Mouse (Mus musculus): ENCODE data around the gene Zfhx3.

The Zfhx3 gene

DNA sequence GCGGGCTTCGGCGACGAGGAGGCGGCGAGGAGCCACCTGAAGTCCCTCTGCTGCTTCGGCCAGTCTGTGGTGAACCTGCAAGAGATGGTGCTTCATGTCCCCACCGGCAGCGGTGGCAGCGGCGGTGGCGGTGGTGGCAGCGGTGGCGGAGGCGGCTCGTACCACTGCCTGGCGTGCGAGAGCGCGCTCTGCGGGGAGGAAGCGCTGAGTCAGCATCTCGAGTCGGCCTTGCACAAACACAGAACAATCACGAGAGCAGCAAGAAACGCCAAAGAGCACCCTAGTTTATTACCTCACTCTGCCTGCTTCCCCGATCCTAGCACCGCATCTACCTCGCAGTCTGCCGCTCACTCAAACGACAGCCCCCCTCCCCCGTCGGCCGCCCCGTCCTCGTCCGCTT, 1014.0 kb downstream of the Zfhx3 start:
- DNase-seq (ENCODE audit: extremely low spot score, low read depth, low spot score): no peak

DNA sequence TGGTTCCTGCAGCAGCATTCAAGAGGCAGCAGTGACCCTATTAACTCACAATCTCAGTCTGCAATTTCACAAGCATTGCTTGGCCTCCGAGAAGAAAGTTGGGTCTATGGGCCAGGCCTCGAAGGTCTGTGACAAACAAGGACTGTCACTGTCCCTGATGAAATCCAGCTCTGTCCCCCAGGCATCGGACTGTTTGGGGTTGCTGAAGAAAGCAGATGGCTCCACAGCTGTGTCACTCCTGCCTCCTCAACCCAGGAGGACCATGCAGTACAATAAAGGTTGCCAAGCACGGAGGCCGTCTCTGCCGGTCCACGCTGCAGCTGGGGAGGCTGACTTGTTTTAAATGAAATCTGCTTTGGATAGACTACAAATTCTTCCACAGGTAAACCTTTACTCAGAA, 1020.1 kb downstream of the Zfhx3 start:
- DNase-seq (ENCODE audit: extremely low spot score, low read depth, low spot score): no peak

DNA sequence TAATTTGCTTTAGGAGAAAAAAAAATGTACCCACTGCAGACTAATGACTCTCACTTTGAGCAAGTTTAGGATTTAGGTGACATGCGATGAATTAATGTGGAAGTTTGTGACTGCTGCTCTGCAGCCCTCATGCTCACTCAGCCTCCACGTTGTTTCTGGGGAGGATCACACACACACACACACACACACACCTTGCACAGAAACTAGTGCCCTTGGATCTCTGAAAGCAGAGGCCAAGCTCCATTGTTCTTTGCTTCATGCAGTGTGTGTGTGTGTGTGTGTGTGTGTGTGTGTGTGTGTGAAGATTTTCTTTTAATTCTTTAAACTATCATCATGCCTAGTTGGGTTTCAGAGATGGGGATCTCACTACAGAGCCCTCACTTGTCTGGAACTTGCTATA, 1020.7 kb downstream of the Zfhx3 start:
- no peak for DNase-seq (ENCODE audit: extremely low spot score, low read depth, low spot score)

DNA sequence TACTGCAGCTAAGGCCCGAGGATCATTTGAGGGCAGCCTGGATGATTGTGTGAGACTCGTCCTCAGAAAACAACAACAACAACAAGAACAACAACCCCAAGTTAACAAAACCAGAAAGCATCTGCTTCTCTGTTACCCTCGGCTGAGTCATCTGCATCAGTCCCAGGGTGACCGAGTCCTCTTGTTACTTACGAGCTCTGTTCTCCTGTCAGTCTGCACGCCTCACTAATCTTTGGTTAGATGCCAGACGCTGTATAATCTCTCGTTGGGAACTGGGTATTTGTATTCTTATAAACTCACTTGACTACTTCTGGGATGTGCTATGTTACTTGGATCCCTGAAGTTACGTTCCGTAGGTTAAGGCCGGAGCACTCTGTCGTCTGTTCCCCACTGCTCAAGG, 1023.6 kb downstream of the Zfhx3 start:
- DNase-seq (ENCODE audit: extremely low spot score, low read depth, low spot score): no peak

DNA sequence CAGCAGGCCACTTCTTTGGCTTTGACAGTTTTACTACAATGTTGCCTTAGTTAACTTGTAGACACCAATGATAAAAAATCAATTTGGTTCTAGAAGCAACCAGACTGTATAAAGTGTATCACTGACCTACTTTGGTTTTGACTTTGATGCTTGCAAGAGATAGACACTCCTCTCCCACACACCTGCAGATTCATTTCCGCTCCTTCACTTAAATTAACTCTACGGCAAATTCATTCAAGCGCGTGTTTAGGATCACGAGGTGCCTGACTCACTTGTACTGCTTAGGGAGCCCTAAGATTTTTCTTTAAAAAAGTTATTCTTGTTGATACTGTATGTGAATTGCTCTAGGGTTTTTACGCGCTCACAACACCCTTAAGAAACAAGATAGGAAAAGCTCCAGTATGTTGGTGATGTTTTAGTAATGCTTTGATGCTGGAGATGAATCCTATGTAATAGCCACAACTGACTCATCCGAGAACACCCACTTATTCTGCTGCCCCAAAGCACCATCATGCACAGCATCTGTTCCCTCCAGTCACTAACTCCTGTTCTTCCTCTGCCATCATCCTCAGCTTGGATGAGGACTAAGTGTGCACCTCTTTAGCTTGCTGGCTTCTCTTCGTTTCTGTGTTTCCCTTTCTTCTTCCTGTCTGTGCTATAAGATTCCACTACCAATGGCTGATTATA, 1031.3 kb downstream of the Zfhx3 start:
- no peak for DNase-seq (ENCODE audit: extremely low spot score, low read depth, low spot score)

DNA sequence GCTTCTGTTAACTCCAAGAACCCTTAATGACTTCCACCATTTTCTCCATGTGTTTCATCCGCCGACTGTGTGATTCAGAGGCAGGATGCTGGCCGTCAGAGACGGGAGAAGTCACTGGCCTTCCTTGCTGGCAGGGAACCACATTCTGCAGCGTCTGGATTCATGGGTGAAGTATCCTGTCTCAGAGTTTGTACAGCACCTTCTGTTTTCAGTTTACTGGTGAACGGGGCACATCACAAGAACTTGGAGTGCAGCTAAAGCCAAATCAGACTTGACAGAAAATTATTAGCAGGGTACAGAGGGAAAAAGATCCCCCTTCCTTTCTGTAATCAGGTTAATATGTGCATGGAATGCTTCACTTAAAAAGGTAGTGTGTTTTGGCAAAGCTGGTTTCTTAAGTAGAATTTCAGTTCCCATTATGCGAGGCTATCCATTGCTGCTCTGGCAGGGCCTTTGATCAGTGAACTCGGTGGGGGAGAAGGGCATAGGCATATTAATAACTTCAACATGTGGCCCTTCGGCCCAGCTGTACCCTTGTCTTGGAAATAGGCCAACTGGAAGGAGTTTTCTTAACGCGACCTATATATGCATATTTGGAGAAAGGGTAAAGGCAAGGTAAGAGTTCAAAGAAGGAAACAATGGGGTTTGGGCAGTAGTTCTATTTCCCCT, 1035.4 kb downstream of the Zfhx3 start:
- peak; percentile 68 for DNase-seq (ENCODE audit: extremely low spot score, low read depth, low spot score)

DNA sequence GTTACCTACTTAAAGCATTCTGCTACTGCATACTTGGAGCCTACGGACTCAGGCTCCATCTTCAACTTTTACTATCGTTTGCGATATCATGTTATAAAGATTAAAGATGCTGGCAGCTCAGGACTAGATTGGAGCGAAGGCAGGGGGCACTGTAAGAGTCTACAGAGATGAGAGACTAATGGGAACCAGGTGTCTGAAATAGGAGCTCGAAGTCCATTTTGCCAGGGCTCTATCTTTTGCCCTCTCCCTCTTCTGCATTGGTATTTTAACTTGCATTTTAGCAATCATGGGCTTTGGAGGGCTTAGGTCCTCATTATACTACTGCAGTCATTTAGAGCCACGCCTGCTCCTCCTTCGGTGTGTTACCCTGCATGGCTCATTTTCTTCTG, 1035.9 kb downstream of the Zfhx3 start:
- DNase-seq (ENCODE audit: extremely low spot score, low read depth, low spot score): no peak

DNA sequence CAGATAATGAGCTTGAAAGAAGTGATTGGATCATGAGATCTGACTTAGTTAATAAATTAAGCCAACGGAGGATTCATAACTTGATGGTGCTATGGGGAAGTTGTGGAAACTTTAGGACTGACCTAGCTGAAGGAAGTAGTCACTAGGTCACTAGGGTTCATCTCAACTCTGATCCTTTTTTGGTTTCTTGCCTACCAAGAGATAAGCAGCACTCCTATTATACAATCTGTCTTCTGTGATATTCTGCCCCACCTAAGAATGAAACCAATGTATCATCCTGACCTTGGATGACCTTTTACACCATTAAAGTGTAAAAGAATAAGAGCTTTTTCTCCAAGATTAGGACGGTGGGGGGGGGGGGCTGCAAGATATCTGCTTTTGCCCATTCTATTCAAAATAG, 1042.5 kb downstream of the Zfhx3 start:
- DNase-seq (ENCODE audit: extremely low spot score, low read depth, low spot score): no peak

DNA sequence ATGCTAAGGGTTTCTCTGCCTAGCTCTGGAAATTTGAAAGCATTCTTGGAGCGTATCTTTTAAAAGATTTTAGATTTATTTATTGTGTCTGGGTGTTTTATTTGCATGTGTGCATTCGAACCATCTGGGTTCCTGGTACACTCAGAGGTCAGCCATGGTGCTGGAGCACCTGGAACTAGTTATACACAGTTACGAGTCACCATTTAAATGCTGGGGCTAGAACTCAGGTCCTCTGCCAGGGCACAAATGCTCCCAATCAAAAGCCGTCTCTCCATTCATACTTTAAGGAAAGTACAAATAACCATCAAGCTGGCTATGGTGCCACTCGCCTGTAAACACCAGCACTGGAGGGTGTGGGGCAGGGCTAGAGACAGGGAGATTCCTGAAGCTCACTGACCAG, 1047.4 kb downstream of the Zfhx3 start:
- no peak for DNase-seq (ENCODE audit: extremely low spot score, low read depth, low spot score)

DNA sequence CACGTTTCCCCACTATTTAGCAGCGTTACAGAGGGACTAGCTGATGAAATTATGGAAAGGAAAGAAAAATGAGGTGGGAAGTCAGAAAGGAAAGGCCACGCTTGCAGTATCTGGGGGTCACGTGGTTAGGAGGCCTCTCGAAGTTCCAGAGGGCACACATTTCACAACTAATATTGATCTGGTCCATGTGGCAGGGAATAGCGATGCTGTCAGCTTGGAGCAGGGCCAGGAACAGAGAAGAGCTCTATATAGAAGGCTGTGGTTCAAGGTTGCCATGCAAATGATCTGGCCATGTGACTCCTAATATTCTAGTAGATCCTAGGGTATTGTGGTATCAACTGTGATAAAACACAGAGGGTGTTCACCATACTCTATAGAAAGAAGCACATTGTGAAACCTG, 1048.1 kb downstream of the Zfhx3 start:
- DNase-seq (ENCODE audit: extremely low spot score, low read depth, low spot score): no peak

DNA sequence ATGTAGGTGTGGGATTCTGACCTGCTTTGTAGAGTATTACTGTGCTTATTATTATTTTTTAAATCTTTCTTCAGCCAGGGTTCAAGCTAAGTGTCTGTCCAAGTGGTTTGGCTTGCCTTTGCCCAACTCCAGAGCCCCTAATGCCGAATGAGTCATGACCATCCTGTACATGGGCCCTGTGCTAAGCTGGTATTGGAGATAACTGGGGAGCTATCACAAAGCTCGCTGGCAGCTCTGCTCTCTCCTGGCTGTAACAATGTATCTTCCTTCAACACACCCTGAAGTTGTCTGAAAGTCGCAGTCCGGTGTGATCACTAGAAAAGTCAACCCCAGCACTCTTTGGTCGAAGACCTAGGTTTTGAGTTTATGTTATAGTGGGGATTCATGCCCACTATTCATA, 1049.0 kb downstream of the Zfhx3 start:
- no peak for DNase-seq (ENCODE audit: extremely low spot score, low read depth, low spot score)

DNA sequence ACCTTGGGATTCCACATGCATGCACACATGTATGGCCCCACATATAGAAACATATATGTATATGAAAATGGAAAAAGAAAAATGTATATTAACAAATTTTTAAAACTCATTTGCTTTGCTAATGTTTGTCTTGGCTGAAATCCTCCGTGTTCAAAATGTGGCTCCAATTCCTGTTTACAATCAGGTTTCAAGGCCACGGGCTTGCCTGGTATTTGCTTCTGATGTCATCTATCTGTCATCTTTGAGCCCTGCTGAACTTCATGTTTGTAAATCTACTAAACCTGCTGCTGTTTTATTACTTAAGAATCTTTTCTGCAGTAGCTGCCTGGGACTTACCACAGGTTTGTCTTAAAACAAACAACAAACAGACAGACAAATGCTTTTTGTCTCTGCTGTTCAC, 1051.3 kb downstream of the Zfhx3 start:
- DNase-seq (ENCODE audit: extremely low spot score, low read depth, low spot score): no peak

DNA sequence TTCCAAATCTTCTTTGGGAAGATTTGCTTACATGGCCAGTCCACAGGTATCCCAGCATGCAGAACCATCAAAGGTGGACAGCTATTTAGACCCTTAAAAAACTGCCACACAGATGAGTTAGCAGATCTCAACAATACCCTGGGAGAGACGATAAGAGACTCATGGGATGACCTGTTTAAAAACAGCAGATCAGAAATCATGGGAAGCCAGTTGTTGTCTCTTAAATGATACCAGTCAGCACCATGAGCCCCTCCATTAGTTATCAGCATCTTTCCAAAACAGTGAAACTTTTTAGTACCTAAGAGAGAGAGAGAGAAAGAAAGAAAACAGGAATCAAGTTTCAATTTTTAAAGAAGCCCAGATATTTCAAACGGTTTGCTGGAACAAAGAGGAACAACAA, 1051.7 kb downstream of the Zfhx3 start:
- no peak for DNase-seq (ENCODE audit: extremely low spot score, low read depth, low spot score)

DNA sequence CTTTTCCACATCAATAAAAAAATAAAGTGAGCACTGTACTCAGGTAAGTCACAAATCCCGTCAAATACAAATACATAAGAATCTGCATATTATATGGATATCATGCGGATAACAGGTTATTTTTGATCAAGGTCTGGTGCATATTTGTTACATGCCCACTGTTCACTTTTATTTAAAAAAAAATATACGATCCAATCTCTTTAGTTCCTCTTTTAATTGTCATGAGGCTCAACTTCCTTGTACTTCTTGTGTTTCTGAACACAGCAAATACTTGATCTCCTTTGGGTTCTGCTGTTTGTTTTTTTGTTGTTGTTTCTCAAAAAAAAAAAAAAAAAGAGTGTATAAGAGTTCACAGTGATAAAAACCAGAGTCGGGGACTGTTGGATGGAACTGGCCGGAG, 1052.4 kb downstream of the Zfhx3 start:
- no peak for DNase-seq (ENCODE audit: extremely low spot score, low read depth, low spot score)

DNA sequence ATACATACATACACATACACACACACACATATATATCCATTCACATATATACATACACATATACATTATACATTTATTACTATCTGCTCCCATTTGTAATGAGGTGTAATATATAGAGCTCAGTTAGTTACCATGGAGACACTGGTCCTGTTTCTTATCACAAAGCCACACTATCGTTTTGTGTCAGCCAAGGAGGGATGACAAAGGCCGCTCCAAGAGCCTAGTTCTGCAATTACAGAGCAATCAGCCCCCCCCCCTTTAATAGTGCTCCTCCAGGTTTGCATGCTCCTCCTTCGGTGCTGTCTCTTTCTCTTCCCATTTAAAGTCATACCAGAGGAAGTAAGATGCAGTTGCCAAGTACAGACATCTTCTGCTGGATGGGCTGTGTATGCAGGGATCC, 1054.9 kb downstream of the Zfhx3 start:
- DNase-seq (ENCODE audit: extremely low spot score, low read depth, low spot score): no peak

DNA sequence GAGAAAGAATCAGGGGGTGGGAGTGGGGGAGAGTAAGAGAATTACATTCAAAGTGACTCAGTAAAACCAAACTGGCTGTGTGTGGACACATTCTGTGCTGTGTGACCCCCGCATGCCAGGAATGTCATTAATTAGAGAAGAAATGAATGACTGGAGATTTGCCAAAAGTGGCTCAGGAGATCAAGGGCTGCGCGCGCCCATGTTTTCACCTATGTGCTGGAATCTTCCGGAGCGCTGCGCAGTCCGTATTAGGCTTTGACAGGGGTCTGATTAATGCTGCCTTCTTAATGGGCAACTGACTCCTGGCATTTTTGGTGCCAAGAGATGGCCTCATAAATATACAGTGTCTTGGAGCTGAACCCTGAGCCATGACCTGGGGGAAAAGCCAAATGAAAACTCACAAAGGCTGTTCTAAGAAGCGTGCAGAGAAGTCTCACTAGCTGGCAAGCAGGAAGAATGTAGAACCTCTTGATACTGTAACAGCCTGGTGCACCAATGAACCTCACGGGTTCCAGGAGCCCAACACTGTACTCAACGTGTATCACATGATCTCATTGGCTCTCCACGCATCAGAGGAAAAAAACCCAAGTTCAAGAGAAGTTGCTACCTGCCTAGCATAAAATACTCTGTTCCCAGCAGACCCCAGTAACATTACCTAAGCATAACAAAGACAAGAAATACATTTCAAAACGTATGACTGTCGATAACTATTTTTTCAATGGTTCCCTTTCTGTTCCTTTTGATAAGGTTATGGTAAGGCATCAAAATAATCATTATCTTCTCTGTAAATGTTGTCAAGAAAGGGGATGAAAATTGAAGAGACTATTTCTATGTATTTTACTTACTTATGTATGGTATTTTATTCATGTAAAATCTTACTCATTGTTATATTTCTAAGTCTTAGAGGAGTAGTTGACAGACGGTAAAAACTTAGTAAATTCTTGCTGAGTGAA, 1057.1 kb downstream of the Zfhx3 start:
- DNase-seq (ENCODE audit: extremely low spot score, low read depth, low spot score): no peak

DNA sequence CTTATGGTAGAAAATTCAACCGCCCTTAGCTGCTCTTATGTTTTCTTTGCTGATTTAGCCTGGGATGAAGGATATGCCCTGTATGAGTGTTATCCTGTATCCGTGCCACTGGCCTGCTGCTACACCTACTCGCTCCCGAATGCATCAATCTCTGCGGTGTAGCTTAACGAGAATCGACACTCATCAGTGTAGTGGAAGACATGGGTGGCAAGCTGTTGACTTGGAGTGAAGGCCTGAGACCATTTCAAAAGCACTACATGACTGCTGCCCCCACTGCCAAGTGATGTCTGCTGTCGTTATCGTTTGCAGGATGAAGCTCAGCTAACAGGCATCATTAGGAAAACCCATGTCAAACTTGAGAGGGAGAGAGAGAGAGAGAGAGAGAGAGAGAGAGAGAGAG, 1058.6 kb downstream of the Zfhx3 start:
- DNase-seq (ENCODE audit: extremely low spot score, low read depth, low spot score): no peak

DNA sequence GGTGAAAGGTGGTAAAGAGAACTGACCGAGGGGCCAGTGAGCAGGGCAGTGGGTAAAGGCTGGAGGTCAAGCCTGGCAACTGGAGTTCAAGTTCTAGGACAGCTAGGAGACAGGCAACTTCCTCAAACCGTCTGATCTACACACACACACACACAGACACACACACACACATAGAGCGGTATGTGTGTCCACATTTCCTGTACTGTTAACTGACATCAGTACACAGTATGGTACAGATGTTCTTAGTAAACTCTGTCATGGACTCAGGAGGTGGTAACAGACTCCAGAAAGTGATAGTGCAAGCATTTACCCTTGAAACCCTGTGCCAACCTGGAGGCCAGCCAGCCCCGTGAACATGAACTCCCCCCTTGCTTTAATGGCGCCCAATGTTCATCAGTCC, 1059.5 kb downstream of the Zfhx3 start:
- no peak for DNase-seq (ENCODE audit: extremely low spot score, low read depth, low spot score)

DNA sequence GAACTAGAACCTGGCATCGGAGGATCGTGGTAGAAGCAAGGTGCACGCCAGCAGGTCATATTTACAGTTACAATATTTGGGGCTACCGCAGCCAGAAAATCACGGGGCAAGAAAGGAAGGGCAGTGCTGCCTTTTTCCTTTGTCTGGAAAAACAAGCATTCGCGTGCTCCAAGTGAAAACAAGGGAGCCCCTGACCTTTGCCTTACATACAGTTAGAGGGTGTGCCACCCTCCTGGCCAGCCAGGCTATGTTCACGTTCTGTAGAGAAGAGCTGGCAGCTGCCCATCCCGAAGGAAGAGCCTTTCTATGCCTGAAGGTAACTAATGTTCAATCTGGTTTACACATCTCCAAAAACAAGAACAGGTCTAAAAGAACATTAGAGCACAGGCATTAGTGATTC, 1064.5 kb downstream of the Zfhx3 start:
- DNase-seq (ENCODE audit: extremely low spot score, low read depth, low spot score): no peak
